Mouse (Mus musculus) forebrain, embryonic 13.5 days (tissue): Measurements from ENCODE around the gene Cobll1. TPM values are rescaled to one million over a fixed set of nuclear protein-coding genes. Genes with fewer than 3 reads are reported as not detected.

Source experiments
- ATAC-seq: fragments of 200-750 bp; cut with Nextera tagmentation; 2 replicates; pipeline ENCODE4 v1.8.0; 2017
- H3K27ac ChIP-seq: fragments of 300-500 bp; sonication (generic); 2 replicates; pipeline ENCODE4 v1.5.1; 2015; ENCODE audit warnings: inconsistent platforms, mild to moderate bottlenecking, moderate library complexity
- H3K27me3 ChIP-seq: fragments of 300-500 bp; sonication (generic); 2 replicates; pipeline ENCODE4 v1.6.1; 2015; ENCODE audit warnings: mild to moderate bottlenecking, inconsistent platforms
- H3K36me3 ChIP-seq: fragments of 300-500 bp; sonication (generic); 2 replicates; pipeline ENCODE4 v1.6.1; 2015; ENCODE audit warnings: mild to moderate bottlenecking, inconsistent platforms; ENCODE audit not compliant: poor library complexity, severe bottlenecking
- H3K4me1 ChIP-seq: fragments of 300-500 bp; sonication (generic); 2 replicates; pipeline ENCODE4 v1.6.1; 2015; ENCODE audit warnings: inconsistent platforms
- H3K4me2 ChIP-seq: fragments of 300-500 bp; sonication (generic); 2 replicates; pipeline ENCODE4 v1.6.1; 2015; ENCODE audit warnings: inconsistent platforms, mild to moderate bottlenecking, moderate library complexity
- H3K4me3 ChIP-seq: fragments of 300-500 bp; sonication (generic); 2 replicates; pipeline ENCODE4 v1.5.1; 2015; ENCODE audit warnings: mild to moderate bottlenecking, inconsistent platforms
- H3K9ac ChIP-seq: fragments of 300-500 bp; sonication (generic); 2 replicates; pipeline ENCODE4 v1.6.1; 2015; ENCODE audit warnings: mild to moderate bottlenecking, inconsistent platforms
- H3K9me3 ChIP-seq: fragments of 300-500 bp; sonication (generic); replicated peaks from 2 replicates; pipeline ENCODE4 v1.6.1; 2016; ENCODE audit warnings: inconsistent platforms
- WGBS: fragments of 180-500 bp; shearing (Covaris S2); methylation state at CpG from one replicate; pipeline ENCODE4 v1.1.7; 2015; 5-methylcytosine and 5-hydroxymethylcytosine counted together
- polyA plus RNA-seq: library from polyadenylated mRNA; unstranded; fragments of >200 nt; fragmentation: Nextera tagmentation; extraction: Ambion mirVana; gene quantifications from 2 replicates; pipeline ENCODE4 v1.2.1, GENCODE M21; 2015

Cobll1 gene
- polyA plus RNA-seq, 1 experiment from 2014 or later = 2.7 TPM

DNA sequence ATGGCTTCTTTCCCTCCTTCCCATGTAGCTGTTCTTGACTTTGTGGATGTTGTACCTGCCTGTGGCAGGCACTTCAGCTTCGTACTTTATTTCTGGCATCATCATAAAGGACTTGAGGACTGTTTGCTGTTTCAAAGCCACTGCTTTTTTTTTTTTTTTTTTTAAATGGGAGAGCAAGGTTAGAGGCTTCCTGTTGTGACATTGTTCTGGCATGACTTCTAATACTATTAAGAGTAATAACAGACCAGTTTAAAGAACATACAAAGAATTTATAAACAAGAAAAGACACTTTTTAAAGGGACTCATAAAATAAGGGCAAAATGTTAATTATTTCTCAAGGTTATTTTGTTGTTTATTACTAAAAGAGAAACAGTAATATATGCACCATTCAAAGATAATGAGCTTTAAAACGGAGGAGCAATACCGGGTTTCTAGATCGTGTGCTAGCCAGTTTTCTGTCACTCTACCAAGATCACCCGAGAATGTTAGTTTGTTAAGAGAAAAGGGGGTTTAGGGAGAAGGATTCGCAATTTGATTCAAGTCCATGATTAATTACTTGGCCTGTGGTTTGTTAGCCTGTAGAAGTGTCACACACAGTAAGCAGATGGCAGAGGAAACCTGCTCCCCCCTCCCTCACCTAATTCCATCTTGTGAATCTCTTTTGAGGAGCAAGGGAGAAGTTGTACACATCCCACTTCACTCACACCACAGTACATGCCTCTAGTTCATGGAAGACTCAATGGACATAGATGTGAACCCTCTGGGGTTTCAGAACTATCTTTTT, 190.8 kb downstream of the Cobll1 start:
- H3K9me3 ChIP-seq = no peaks in the 10 kb centered on the region
- H3K36me3 ChIP-seq = no peaks in the 10 kb centered on the region
- H3K27ac ChIP-seq = no peak overlapping the region
- H3K4me3 ChIP-seq = no peak overlapping the region
- no peaks in the 10 kb centered on the region for H3K27me3 ChIP-seq
- no peaks in the 10 kb centered on the region for H3K4me1 ChIP-seq
- peak; percentile 50; the same call in 1 of the 2 replicates for ATAC-seq
- no peak overlapping the region for H3K9ac ChIP-seq
- no peak overlapping the region for H3K4me2 ChIP-seq
- WGBS = 54% methylated on average over 6 of the region's 6 CpGs

Other genes starting within 250 kb of the Cobll1 start
- 9.8 and 11.4 TPM in 2 replicates for gene Grb14, start 214.4 kb downstream of the Cobll1 start, polyA plus RNA-seq
- 0.80 and 1.1 TPM in 2 replicates for gene Slc38a11, start 124.6 kb upstream of the Cobll1 start, polyA plus RNA-seq